Mouse (Mus musculus): ENCODE results near the gene Itpkc. TPM values are rescaled to one million over a fixed set of nuclear protein-coding genes. Genes with fewer than 3 reads are reported as not detected.

Itpkc gene
- polyA plus RNA-seq, 1 experiment from 2014 or later: 7.2 TPM

GRCm38 (mm10) chr7:27159256-27159655, 69.2 kb downstream of the Itpkc start:
- Histone ChIP-seq H3K9ac (no peak overlapping the region), H3K4me1 (peaks cover 29% of the 10 kb centered on the region), H3K27ac (no peak overlapping the region), H3K36me3 (peaks cover 67% of the 10 kb centered on the region), H3K9me3 (no peaks in the 10 kb centered on the region), H3K27me3 (no peaks in the 10 kb centered on the region), H3K4me2 (replicated peaks) (no peak overlapping the region), H3K4me3 (no peak overlapping the region)
- 97% methylated on average over 6 of the region's 6 CpGs for WGBS
- no peak for ATAC-seq (ENCODE audit: low FRiP score, low read depth)

- no peak for ATAC-seq (ENCODE audit: low FRiP score, low read depth)
- Histone ChIP-seq H3K4me2 (replicated peaks) (no peak overlapping the region), H3K4me3 (no peak overlapping the region), H3K27ac (no peak overlapping the region), H3K4me1 (peaks cover 23% of the 10 kb centered on the region), H3K27me3 (no peaks in the 10 kb centered on the region), H3K9ac (no peak overlapping the region), H3K9me3 (no peaks in the 10 kb centered on the region), H3K36me3 (peaks cover 57% of the 10 kb centered on the region)
- 92% methylated on average over 9 of the region's 9 CpGs for WGBS
Observed at GRCm38 (mm10) chr7:27158171-27158570, 70.3 kb downstream of the Itpkc start.

MicroRNA genes within 50 kb of the gene (microRNA counts, 519-probe panel; counts per million panel counts)
- microRNA mmu-miR-1191: not detected

Small RNA genes within 50 kb of the gene (microRNA-seq; reads per million reads assigned to microRNA genes)
- gene Mir1191 (1.4 reads per million), gene Mir3101 (0.70 reads per million)

Other genes with a start within 250 kb of the Itpkc start
- gene Cyp2a12, start 199.6 kb downstream of the Itpkc start, polyA plus RNA-seq (2015; fragmentation: Nextera tagmentation; extraction: Ambion mirVana): not detected in 2 replicates
- not detected in 2 replicates for gene Cyp2f2, start 108.8 kb downstream of the Itpkc start, polyA plus RNA-seq (2015; fragmentation: Nextera tagmentation; extraction: Ambion mirVana)
- gene Cyp2t4, start 74.9 kb downstream of the Itpkc start, polyA plus RNA-seq (2015; fragmentation: Nextera tagmentation; extraction: Ambion mirVana): 0.33 TPM in 1 of 2 replicates, not detected in the other
- 74.3 and 76.0 TPM in 2 replicates for gene Egln2, start 61.9 kb downstream of the Itpkc start, polyA plus RNA-seq (2015; fragmentation: Nextera tagmentation; extraction: Ambion mirVana)
- 69.4 and 71.7 TPM in 2 replicates for gene Rab4b, start 49.8 kb downstream of the Itpkc start, polyA plus RNA-seq (2015; fragmentation: Nextera tagmentation; extraction: Ambion mirVana)
- gene Gm21983, start 47.6 kb downstream of the Itpkc start, polyA plus RNA-seq (2015; fragmentation: Nextera tagmentation; extraction: Ambion mirVana): 2.6 and 4.5 TPM in 2 replicates
- 126 and 145 TPM in 2 replicates for gene Mia, start 47.5 kb downstream of the Itpkc start, polyA plus RNA-seq (2015; fragmentation: Nextera tagmentation; extraction: Ambion mirVana)
- 3.6 TPM in 2 replicates for gene BC024978, start 32.9 kb downstream of the Itpkc start, polyA plus RNA-seq (2015; fragmentation: Nextera tagmentation; extraction: Ambion mirVana)
- 285 TPM in 2 replicates for gene Snrpa, start 32.4 kb downstream of the Itpkc start, polyA plus RNA-seq (2015; fragmentation: Nextera tagmentation; extraction: Ambion mirVana)
- 17.7 and 18.5 TPM in 2 replicates for gene Coq8b, start 4.4 kb upstream of the Itpkc start, polyA plus RNA-seq (2015; fragmentation: Nextera tagmentation; extraction: Ambion mirVana)
- gene Numbl, start 29.8 kb upstream of the Itpkc start, polyA plus RNA-seq (2015; fragmentation: Nextera tagmentation; extraction: Ambion mirVana): 32.3 and 34.1 TPM in 2 replicates
- 25.8 and 29.3 TPM in 2 replicates for gene Ltbp4, start 109.0 kb upstream of the Itpkc start, polyA plus RNA-seq (2015; fragmentation: Nextera tagmentation; extraction: Ambion mirVana)
- 49.2 and 54.5 TPM in 2 replicates for gene Shkbp1, start 127.4 kb upstream of the Itpkc start, polyA plus RNA-seq (2015; fragmentation: Nextera tagmentation; extraction: Ambion mirVana)
- gene Gm20479, start 128.8 kb upstream of the Itpkc start, polyA plus RNA-seq (2015; fragmentation: Nextera tagmentation; extraction: Ambion mirVana): not detected in 2 replicates
- 0.17 and 0.23 TPM in 2 replicates for gene Sptbn4, start 219.0 kb upstream of the Itpkc start, polyA plus RNA-seq (2015; fragmentation: Nextera tagmentation; extraction: Ambion mirVana)
- 38.9 and 46.3 TPM in 2 replicates for gene Blvrb, start 219.3 kb upstream of the Itpkc start, polyA plus RNA-seq (2015; fragmentation: Nextera tagmentation; extraction: Ambion mirVana)
- gene Sertad3, start 245.1 kb upstream of the Itpkc start, polyA plus RNA-seq (2015; fragmentation: Nextera tagmentation; extraction: Ambion mirVana): 33.6 and 36.3 TPM in 2 replicates